Mouse (Mus musculus): ENCODE data around the gene Taar5. TPM values are rescaled to one million over a fixed set of nuclear protein-coding genes. Genes with fewer than 3 reads are reported as not detected.

Taar5 gene
- total RNA-seq, 2 experiments from 2014 or later = not detected

GRCm38 (mm10) chr10:24008143-24008542 is 37.6 kb downstream of the Taar5 start:
- no peak for DNase-seq

Other genes starting within 250 kb of the Taar5 start
- 100 to 1,000 TPM; 227 to 240 TPM for gene Rps12, start 183.4 kb upstream of the Taar5 start, total RNA-seq (2021)
- gene Slc18b1, start 173.7 kb upstream of the Taar5 start, total RNA-seq (2021) = 1 to 10 TPM; 7.9 TPM
- gene Vnn3, start 119.2 kb upstream of the Taar5 start, total RNA-seq (2021) = under 1 TPM; 0.20 to 0.31 TPM
- under 1 TPM; 0.35 to 0.64 TPM for gene Vnn1, start 76.0 kb upstream of the Taar5 start, total RNA-seq (2021)
- not detected for gene Taar1, start 50.4 kb upstream of the Taar5 start, total RNA-seq (2021)
- not detected for gene Taar2, start 32.1 kb upstream of the Taar5 start, total RNA-seq (2021)
- gene Taar3, start 21.1 kb upstream of the Taar5 start, total RNA-seq (2021) = not detected
- gene Taar4, start 10.2 kb upstream of the Taar5 start, total RNA-seq (2021) = not detected
- gene Taar6, start 14.9 kb downstream of the Taar5 start, total RNA-seq (2021) = not detected
- not detected for gene Taar7a, start 22.8 kb downstream of the Taar5 start, total RNA-seq (2021)
- gene Taar7b, start 29.2 kb downstream of the Taar5 start, total RNA-seq (2021) = not detected
- gene Taar7d, start 56.5 kb downstream of the Taar5 start, total RNA-seq (2021) = not detected
- not detected for gene Taar7e, start 66.9 kb downstream of the Taar5 start, total RNA-seq (2021)
- gene Taar7f, start 78.8 kb downstream of the Taar5 start, total RNA-seq (2021) = not detected
- not detected for gene Taar8a, start 105.8 kb downstream of the Taar5 start, total RNA-seq (2021)
- gene Taar8b, start 121.6 kb downstream of the Taar5 start, total RNA-seq (2021) = not detected
- gene Taar8c, start 131.2 kb downstream of the Taar5 start, total RNA-seq (2021) = not detected
- not detected for gene Taar9, start 138.8 kb downstream of the Taar5 start, total RNA-seq (2021)
- 10 to 100 TPM; 44.9 to 51.8 TPM for gene Stx7, start 178.6 kb downstream of the Taar5 start, total RNA-seq (2021)

Data from heart, adult 18-20 months (tissue).